Mouse (Mus musculus): ENCODE data around the gene Alg9.

The Alg9 gene

DNA sequence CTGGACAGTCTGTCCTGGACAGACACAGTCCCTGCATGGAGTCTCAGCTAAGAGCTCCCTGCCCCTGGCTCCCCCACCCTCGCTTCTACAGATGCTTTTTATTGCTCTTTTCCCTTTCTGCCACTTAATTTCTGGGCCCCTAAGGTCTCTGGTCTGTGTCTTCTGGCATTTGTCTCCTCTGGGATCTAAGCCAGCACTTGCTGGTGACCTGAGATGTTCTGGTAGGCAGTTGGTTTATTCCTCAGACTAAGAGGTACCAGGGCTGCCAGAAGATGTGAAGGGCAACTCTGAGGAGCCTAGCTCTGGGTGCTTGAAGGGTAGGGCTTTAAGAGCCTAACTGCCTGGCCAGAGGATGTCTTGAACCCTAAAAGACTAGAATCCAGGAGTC lies 110.8 kb downstream of the Alg9 start:
- no peak for DNase-seq (ENCODE audit: low spot score in 2 of 2)

DNA sequence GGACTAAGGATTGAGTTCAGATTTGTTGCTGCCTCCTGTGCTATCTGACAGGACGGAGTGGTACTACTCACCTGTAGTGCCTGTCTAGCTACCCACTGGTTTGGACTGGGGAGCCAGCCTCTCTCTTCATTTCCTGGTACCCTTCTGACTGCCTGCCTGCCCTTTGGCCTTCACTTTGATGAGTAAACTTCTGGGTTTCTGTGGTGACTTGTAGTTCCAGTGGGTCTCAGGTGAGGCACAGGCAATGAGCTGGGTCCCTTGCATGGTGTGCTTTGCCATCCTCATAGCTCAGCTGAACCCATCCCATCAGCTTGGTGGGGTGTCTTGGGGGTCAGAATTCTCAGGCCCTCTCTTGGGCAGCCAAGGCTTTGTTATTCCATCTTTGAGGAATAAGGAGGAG lies 112.1 kb downstream of the Alg9 start:
- DNase-seq (ENCODE audit: low spot score in 2 of 2): no peak

DNA sequence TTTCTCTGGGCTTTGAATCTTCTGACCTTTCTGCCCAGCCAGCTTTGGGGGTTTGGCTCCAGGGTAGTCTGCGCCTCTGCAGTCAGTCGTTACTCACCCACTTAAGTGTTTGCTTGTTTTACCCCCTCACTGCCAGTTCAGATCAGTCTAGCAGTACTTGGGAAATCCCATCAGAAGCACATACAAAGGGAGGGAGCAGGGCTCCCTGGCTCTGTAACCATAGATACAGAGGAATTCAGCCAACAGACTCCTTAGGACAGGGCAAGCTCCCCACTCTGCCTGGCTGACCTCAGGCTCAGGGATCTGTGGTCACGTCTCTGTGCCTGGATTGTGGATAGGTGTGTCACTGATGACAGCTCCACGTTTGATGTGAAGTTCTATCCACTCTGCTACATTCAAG lies 112.5 kb downstream of the Alg9 start:
- no peak for DNase-seq (ENCODE audit: low spot score in 2 of 2)

DNA sequence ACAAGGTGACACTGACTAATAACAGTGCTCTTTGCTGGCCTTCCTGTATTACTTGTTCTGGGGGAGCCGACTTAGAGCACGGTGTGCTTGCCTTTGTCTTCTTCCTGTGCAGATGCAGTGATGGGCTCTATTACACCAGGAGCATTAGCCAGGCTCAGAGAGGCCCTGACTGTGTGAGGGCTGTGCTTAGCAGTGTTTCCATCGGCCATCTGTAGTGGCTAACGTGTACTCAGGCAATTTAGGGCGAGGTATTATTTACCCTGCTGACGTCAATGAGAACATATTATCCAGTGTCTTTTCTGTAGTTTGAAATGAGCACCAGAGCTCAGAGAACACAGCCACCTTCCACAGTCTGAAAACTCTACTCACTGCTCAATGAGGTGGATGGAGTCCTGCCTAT lies 114.4 kb downstream of the Alg9 start:
- no peak for DNase-seq (ENCODE audit: low spot score in 2 of 2)

DNA sequence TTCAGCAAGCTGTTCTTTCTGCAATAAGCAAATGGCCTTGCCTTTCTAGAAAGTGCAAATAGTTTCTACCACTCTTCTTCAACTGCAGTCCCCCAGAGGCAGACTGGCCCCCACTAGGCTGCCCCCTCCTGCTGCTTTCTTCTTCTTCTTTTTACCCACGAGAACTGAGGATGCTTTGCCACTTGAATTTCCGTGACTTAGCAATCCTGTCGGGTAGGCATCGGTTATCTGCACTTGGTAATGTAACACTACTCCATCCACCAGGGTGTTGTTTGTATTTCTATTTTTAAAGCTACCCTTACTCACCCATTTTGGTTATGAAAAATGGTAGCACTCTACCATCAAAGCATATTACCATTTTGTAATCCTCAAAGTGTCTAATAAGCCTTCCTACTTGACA lies 115.1 kb downstream of the Alg9 start:
- DNase-seq (ENCODE audit: low spot score in 2 of 2): no peak

DNA sequence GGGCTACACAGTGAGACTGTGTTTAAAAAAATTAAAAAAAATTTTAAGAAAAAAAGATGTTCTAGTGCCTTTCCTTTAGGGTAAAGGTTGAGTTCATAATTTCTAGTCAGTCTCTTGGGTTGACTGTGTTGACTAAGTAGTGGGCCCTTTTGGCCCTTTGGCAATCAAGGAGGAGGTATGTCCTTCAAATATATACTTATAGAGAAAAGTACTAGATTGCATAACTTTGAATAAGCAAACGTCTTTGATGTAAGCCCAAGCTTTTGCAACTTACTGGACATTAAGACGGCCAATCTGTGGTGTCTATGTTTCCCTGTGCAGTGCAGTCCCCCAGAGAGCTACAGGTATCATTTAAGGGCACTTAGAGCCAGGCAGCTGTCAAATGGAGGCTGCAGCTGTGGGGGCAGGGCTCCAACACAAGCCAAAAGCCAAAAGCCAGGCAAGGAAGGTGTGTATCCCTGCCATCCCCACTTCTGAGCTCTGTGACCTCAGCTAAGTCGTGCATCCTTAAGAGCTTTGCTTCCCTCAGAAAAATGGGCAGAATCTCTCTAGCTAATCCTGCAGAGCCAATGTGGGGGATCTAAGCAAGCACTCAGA lies 115.8 kb downstream of the Alg9 start:
- no peak for DNase-seq (ENCODE audit: low spot score in 2 of 2)

Measured in urinary bladder, postnatal 4 days (tissue).